Mouse (Mus musculus): ENCODE measurements around the gene Sap18b. TPM values are rescaled to one million over a fixed set of nuclear protein-coding genes. Genes with fewer than 3 reads are reported as not detected.
"Not testable (repeated sequence)": the region's sequence is repeated elsewhere in the genome, so short reads cannot be mapped to it uniquely, and the experiment has no call there.

Sap18b gene
- total RNA-seq (2014; rRNA removed): 67.4 and 77.0 TPM in 2 replicates
- polyA plus RNA-seq (2015; fragmentation: Nextera tagmentation; extraction: Ambion mirVana): 305 and 352 TPM in 2 replicates

GRCm38 (mm10) chr8:95825162-95825561, at the start of gene Sap18b:
Gene Sap18b, plus strand, starts transcription at chr8:95825346.
- not testable (repeated sequence) for H3K9me3 ChIP-seq (ENCODE audit: low read length); H3K36me3 ChIP-seq (ENCODE audit: insufficient read depth); H3K4me1 ChIP-seq (ENCODE audit: insufficient read depth); ATAC-seq; H3K27me3 ChIP-seq (ENCODE audit: insufficient read depth, low read length); DNase-seq; H3K4me2 ChIP-seq (ENCODE audit: low read depth); H3K9ac ChIP-seq; H3K4me3 ChIP-seq (ENCODE audit: low read depth, low read length); H3K27ac ChIP-seq (ENCODE audit: low read depth, low read length)
- WGBS: 64% methylated on average over 25 of the region's 25 CpGs

- ATAC-seq: no peak
- Histone ChIP-seq H3K4me3 (ENCODE audit: low read depth, low read length) (no peak overlapping the region), H3K4me2 (ENCODE audit: low read depth) (no peak overlapping the region), H3K9me3 (ENCODE audit: low read length) (no peaks in the 10 kb centered on the region), H3K36me3 (ENCODE audit: insufficient read depth) (peaks cover 28% of the 10 kb centered on the region), H3K9ac (no peak overlapping the region), H3K27me3 (ENCODE audit: insufficient read depth, low read length) (no peaks in the 10 kb centered on the region), H3K4me1 (ENCODE audit: insufficient read depth) (no peaks in the 10 kb centered on the region), H3K27ac (ENCODE audit: low read depth, low read length) (no peak overlapping the region)
- no peak for TF ChIP-seq CTCF (IDR thresholded peaks at IDR 0.05; ENCODE audit: low read depth)
- DNase-seq: no peak
- 94% methylated on average over 3 of the region's 3 CpGs for WGBS
These were observed 44.1 kb upstream of the Sap18b start for GRCm38 (mm10) chr8:95781085-95781484.

- H3K4me1 ChIP-seq (ENCODE audit: insufficient read depth): no peaks in the 10 kb centered on the region
- TF ChIP-seq CTCF (IDR thresholded peaks at IDR 0.05; ENCODE audit: low read depth): no peak
- no peak overlapping the region for H3K9ac ChIP-seq
- H3K4me3 ChIP-seq (ENCODE audit: low read depth, low read length): no peak overlapping the region
- no peak for ATAC-seq
- H3K27me3 ChIP-seq (ENCODE audit: insufficient read depth, low read length): no peaks in the 10 kb centered on the region
- WGBS: 96% methylated on average over 2 of the region's 2 CpGs
- H3K4me2 ChIP-seq (ENCODE audit: low read depth): no peak overlapping the region
- peaks cover 35% of the 10 kb centered on the region for H3K36me3 ChIP-seq (ENCODE audit: insufficient read depth)
- DNase-seq: no peak
- H3K27ac ChIP-seq (ENCODE audit: low read depth, low read length): no peak overlapping the region
- H3K9me3 ChIP-seq (ENCODE audit: low read length): no peaks in the 10 kb centered on the region
These were observed 43.4 kb upstream of the Sap18b start for GRCm38 (mm10) chr8:95781775-95782174.

GRCm38 (mm10) chr8:95782628-95783027, 42.5 kb upstream of the Sap18b start:
- H3K36me3 ChIP-seq (ENCODE audit: insufficient read depth): peaks cover 42% of the 10 kb centered on the region
- H3K9me3 ChIP-seq (ENCODE audit: low read length): no peaks in the 10 kb centered on the region
- ATAC-seq (no peak), DNase-seq (no peak)
- TF ChIP-seq CTCF (IDR thresholded peaks at IDR 0.05; ENCODE audit: low read depth): no peak
- H3K9ac ChIP-seq: no peak overlapping the region
- H3K27me3 ChIP-seq (ENCODE audit: insufficient read depth, low read length): no peaks in the 10 kb centered on the region
- H3K4me3 ChIP-seq (ENCODE audit: low read depth, low read length): no peak overlapping the region
- no peak overlapping the region for H3K27ac ChIP-seq (ENCODE audit: low read depth, low read length)
- no peaks in the 10 kb centered on the region for H3K4me1 ChIP-seq (ENCODE audit: insufficient read depth)
- no peak overlapping the region for H3K4me2 ChIP-seq (ENCODE audit: low read depth)

- ATAC-seq (no peak), DNase-seq (no peak)
- H3K9me3 ChIP-seq (ENCODE audit: low read length): no peaks in the 10 kb centered on the region
- peaks cover 34% of the 10 kb centered on the region for H3K36me3 ChIP-seq (ENCODE audit: insufficient read depth)
- H3K4me3 ChIP-seq (ENCODE audit: low read depth, low read length): no peak overlapping the region
- 98% methylated on average over 3 of the region's 4 CpGs for WGBS
- no peak overlapping the region for H3K9ac ChIP-seq
- H3K27ac ChIP-seq (ENCODE audit: low read depth, low read length): no peak overlapping the region
- TF ChIP-seq CTCF (IDR thresholded peaks at IDR 0.05; ENCODE audit: low read depth): no peak
- H3K4me2 ChIP-seq (ENCODE audit: low read depth): no peak overlapping the region
- H3K27me3 ChIP-seq (ENCODE audit: insufficient read depth, low read length): no peaks in the 10 kb centered on the region
- no peaks in the 10 kb centered on the region for H3K4me1 ChIP-seq (ENCODE audit: insufficient read depth)
These were observed 39.6 kb upstream of the Sap18b start for GRCm38 (mm10) chr8:95785591-95785990.

GRCm38 (mm10) chr8:95795333-95796061, 29.6 kb upstream of the Sap18b start:
- H3K4me3 ChIP-seq (ENCODE audit: low read depth, low read length); H3K4me1 ChIP-seq (ENCODE audit: insufficient read depth); H3K9me3 ChIP-seq (ENCODE audit: low read length); ATAC-seq; H3K27me3 ChIP-seq (ENCODE audit: insufficient read depth, low read length); DNase-seq; H3K27ac ChIP-seq (ENCODE audit: low read depth, low read length); H3K9ac ChIP-seq; H3K4me2 ChIP-seq (ENCODE audit: low read depth); H3K36me3 ChIP-seq (ENCODE audit: insufficient read depth): not testable (repeated sequence)
- WGBS: 95% methylated on average over 5 of the region's 5 CpGs

- DNase-seq (no peak), ATAC-seq (no peak)
- TF ChIP-seq CTCF (IDR thresholded peaks at IDR 0.05; ENCODE audit: low read depth): no peak
- Histone ChIP-seq H3K9ac (no peak overlapping the region), H3K27ac (ENCODE audit: low read depth, low read length) (no peak overlapping the region), H3K27me3 (ENCODE audit: insufficient read depth, low read length) (no peaks in the 10 kb centered on the region), H3K4me1 (ENCODE audit: insufficient read depth) (no peaks in the 10 kb centered on the region), H3K4me2 (ENCODE audit: low read depth) (no peak overlapping the region), H3K9me3 (ENCODE audit: low read length) (no peaks in the 10 kb centered on the region), H3K4me3 (ENCODE audit: low read depth, low read length) (no peak overlapping the region), H3K36me3 (ENCODE audit: insufficient read depth) (no peaks in the 10 kb centered on the region)
- WGBS: 94% methylated on average over 6 of the region's 6 CpGs
These were observed 26.0 kb upstream of the Sap18b start for GRCm38 (mm10) chr8:95799117-95799516.

Measured in forebrain, postnatal 0 days (tissue).